Mouse (Mus musculus): ENCODE data around the gene Rnf150. TPM values are rescaled to one million over a fixed set of nuclear protein-coding genes. Genes with fewer than 3 reads are reported as not detected.
A peak's percentile ranks its signal among the peaks of the same experiment; 100 is the strongest.

Gene Rnf150
- polyA plus RNA-seq, 1 experiment = 11.0 TPM

DNA sequence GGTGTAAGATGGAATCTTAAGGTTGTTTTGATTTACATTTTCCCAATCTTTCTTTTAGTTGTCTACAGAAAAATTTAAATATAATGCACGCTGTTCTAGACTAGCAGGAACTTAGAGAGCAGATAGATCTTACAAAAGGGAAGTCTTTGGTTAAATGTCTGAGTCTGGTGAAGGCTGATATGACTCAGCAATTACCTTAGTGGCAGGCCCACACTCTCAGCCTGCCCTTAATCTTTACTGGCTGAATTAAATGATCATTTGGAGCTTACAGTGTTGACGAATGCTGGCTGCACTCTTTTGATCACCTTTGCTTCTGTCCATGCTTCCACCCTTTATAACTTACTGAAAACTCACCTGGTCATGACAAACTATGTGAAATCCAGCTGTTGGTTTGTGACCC lies 17.1 kb upstream of the Rnf150 start:
- H3K27ac ChIP-seq (ENCODE audit: insufficient read depth, low read length) = no peak overlapping the region
- WGBS = 93% methylated on average over 2 of the region's 2 CpGs
- H3K4me3 ChIP-seq (replicated peaks; ENCODE audit: insufficient read depth, low read depth, low read length) = no peak overlapping the region
- H3K27me3 ChIP-seq (ENCODE audit: control insufficient read depth, insufficient read depth, low read length) = no peaks in the 10 kb centered on the region
- no peaks in the 10 kb centered on the region for H3K4me1 ChIP-seq (ENCODE audit: control insufficient read depth, insufficient read depth, low read length)
- no peak for DNase-seq
- no peak for TF ChIP-seq CTCF (IDR thresholded peaks at IDR 0.05; ENCODE audit: borderline replicate concordance, insufficient read depth, low read depth, low read length)
- no peak for TF ChIP-seq POLR2A (IDR thresholded peaks at IDR 0.05; ENCODE audit: borderline replicate concordance, insufficient read depth, low read length)

DNA sequence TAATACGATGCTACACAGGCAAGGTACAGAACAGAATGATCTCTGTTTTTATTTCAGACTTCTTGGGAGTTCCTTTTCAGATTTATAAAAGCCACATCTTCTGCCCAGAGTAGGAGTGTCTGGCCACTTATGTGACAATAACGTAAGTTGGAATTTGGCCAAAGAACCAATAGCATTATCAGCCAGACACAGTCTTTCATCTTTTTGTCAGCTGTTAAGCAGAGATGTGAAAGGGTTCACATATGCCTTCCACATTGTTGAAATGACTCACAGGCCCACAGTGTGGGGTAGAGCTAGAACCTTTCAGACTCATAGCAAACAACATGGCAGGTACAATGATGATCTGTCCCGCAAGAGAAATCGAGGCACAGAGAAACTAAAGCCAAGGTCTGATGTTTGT lies 16.4 kb upstream of the Rnf150 start:
- no peak for TF ChIP-seq POLR2A (IDR thresholded peaks at IDR 0.05; ENCODE audit: borderline replicate concordance, insufficient read depth, low read length)
- TF ChIP-seq CTCF (IDR thresholded peaks at IDR 0.05; ENCODE audit: borderline replicate concordance, insufficient read depth, low read depth, low read length) = no peak
- Histone ChIP-seq H3K4me3 (replicated peaks; ENCODE audit: insufficient read depth, low read depth, low read length) (no peak overlapping the region), H3K27me3 (ENCODE audit: control insufficient read depth, insufficient read depth, low read length) (no peaks in the 10 kb centered on the region), H3K27ac (ENCODE audit: insufficient read depth, low read length) (no peak overlapping the region), H3K4me1 (ENCODE audit: control insufficient read depth, insufficient read depth, low read length) (no peaks in the 10 kb centered on the region)
- DNase-seq = no peak
- WGBS = 59% methylated on average over 4 of the region's 4 CpGs

DNA sequence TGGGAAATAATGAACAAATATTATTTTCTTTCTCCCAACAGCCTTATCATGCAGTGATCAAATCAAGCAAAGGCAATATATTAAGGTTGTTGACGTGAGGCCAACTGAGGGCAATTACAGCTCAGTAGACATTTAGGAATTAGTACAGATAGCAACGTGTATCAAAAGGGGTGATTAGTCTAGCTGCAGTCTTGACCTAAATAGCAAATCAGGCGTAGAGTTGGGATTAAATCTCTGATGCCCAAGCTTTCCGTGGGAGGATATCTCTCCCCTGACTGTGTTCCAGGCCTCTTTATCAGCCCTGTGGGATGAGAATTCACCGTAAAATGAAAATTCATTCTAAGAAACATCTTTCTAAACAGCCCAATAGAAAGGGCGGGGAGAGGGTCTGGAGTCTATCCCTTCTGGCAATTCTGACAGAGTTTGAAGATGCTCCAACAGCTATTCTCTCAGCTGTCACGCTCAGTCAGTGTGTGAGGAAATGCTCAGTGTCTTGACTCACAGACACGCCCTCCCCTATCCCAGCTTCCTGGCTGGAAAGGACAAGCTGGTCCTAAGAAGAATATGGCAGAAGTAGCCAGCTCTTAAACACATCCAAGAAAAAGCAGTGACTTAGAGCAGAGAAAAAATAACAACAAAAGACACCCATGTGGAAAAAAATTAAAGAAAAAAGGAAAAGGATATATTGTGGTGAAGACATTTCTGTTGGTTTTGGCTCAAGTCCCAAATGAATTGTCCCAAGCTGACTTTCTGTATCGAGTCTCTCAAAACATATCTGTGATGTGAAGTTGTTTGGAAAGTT lies 4.4 kb upstream of the Rnf150 start:
- H3K27ac ChIP-seq (ENCODE audit: insufficient read depth, low read length) = no peak overlapping the region
- no peaks in the 10 kb centered on the region for H3K27me3 ChIP-seq (ENCODE audit: control insufficient read depth, insufficient read depth, low read length)
- TF ChIP-seq POLR2A (IDR thresholded peaks at IDR 0.05; ENCODE audit: borderline replicate concordance, insufficient read depth, low read length) (no peak), CTCF (IDR thresholded peaks at IDR 0.05; ENCODE audit: borderline replicate concordance, insufficient read depth, low read depth, low read length) (no peak)
- H3K4me3 ChIP-seq (replicated peaks; ENCODE audit: insufficient read depth, low read depth, low read length) = no peak overlapping the region
- H3K4me1 ChIP-seq (ENCODE audit: control insufficient read depth, insufficient read depth, low read length) = no peaks in the 10 kb centered on the region; the same call in 1 of the 2 replicates
- 23% methylated on average over 9 of the region's 9 CpGs for WGBS
- DNase-seq = peak; percentile 26 to 40

DNA sequence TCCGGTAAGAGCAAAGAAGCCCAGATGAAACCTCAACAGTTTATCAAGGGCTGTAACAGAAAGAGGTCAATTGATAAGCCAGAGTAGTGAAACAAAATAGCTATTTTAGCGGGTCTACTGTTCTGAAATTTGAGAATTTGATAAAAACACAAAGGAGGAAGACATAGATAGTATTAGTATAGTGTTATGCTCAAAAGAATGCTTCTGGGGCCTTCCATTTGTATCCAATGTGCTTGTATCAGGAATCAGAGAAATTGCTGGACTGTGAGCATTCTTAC lies 3.9 kb upstream of the Rnf150 start:
- Histone ChIP-seq H3K27me3 (ENCODE audit: control insufficient read depth, insufficient read depth, low read length) (no peaks in the 10 kb centered on the region), H3K27ac (ENCODE audit: insufficient read depth, low read length) (no peak overlapping the region), H3K4me1 (ENCODE audit: control insufficient read depth, insufficient read depth, low read length) (no peaks in the 10 kb centered on the region; the same call in 1 of the 2 replicates), H3K4me3 (replicated peaks; ENCODE audit: insufficient read depth, low read depth, low read length) (no peak overlapping the region)
- 79% methylated on average over 2 of the region's 2 CpGs for WGBS
- TF ChIP-seq POLR2A (IDR thresholded peaks at IDR 0.05; ENCODE audit: borderline replicate concordance, insufficient read depth, low read length) = no peak
- no peak for TF ChIP-seq CTCF (IDR thresholded peaks at IDR 0.05; ENCODE audit: borderline replicate concordance, insufficient read depth, low read depth, low read length)
- DNase-seq = no peak

DNA sequence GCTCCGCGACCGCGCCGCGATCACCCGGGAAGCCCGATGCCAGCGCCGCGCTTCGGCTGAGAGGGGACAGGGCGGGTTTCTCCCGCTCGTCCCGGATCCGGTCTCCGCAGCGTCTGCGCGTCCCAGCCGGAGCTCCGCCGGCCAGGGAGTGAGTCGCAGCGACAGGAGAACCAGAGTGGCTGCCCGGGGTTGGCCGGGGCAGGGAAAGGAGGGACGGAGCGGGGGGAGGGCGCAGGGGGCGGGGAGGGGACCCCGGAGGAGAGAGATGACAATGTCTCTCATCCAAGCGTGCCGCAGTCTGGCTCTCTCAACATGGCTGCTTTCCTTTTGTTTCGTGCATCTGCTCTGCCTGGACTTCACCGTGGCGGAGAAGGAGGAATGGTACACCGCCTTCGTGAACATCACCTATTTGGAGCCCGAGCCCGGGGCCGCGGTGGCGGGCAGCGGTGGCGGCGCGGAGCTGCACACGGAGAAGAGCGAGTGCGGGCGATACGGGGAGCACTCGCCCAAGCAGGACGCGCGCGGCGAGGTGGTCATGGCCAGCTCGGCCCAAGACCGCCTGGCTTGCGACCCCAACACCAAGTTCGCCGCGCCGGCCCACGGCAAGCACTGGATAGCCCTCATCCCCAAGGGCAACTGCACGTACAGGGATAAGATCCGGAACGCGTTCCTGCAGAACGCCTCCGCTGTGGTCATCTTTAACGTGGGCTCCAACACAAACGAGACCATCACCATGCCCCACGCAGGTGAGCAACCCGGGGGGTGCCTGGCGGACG lies 777 bp downstream of the Rnf150 start:
- Histone ChIP-seq H3K4me3 (replicated peaks; ENCODE audit: insufficient read depth, low read depth, low read length) (peak overlapping the region; percentile 99), H3K4me1 (ENCODE audit: control insufficient read depth, insufficient read depth, low read length) (peaks cover 2% of the 10 kb centered on the region; the same call in 1 of the 2 replicates), H3K27ac (ENCODE audit: insufficient read depth, low read length) (peak overlapping the region; percentile 92), H3K27me3 (ENCODE audit: control insufficient read depth, insufficient read depth, low read length) (no peaks in the 10 kb centered on the region)
- under 1% methylated on average over 79 of the region's 80 CpGs for WGBS
- peak; percentile 74 to 82 for DNase-seq
- TF ChIP-seq POLR2A (IDR thresholded peaks at IDR 0.05; ENCODE audit: borderline replicate concordance, insufficient read depth, low read length) = peak; percentile 18; the same call in 1 of the 2 replicates
- no peak for TF ChIP-seq CTCF (IDR thresholded peaks at IDR 0.05; ENCODE audit: borderline replicate concordance, insufficient read depth, low read depth, low read length)

DNA sequence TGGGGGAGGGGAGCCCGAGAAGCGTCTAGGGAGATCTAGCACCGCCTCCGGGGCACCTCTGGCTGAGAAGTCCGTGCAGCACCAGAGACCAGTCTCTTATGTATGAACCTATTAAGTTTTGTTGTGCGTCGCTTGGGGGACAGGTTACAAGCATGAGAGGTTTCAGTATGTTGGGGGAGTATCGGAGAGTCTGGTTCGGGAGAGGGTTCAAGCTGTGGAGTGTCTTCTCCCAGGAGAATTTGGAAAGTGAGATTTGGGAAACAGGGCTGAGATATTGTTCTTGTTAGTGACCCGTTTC lies 1.3 kb downstream of the Rnf150 start:
- TF ChIP-seq POLR2A (IDR thresholded peaks at IDR 0.05; ENCODE audit: borderline replicate concordance, insufficient read depth, low read length) (no peak), CTCF (IDR thresholded peaks at IDR 0.05; ENCODE audit: borderline replicate concordance, insufficient read depth, low read depth, low read length) (no peak)
- peak overlapping the region; percentile 92 for H3K27ac ChIP-seq (ENCODE audit: insufficient read depth, low read length)
- WGBS = 1% methylated on average over 10 of the region's 10 CpGs
- DNase-seq = peak in 1 of 2 experiments; percentile 42
- H3K4me3 ChIP-seq (replicated peaks; ENCODE audit: insufficient read depth, low read depth, low read length) = peak overlapping the region; percentile 99
- H3K4me1 ChIP-seq (ENCODE audit: control insufficient read depth, insufficient read depth, low read length) = peaks cover 2% of the 10 kb centered on the region; the same call in 1 of the 2 replicates
- H3K27me3 ChIP-seq (ENCODE audit: control insufficient read depth, insufficient read depth, low read length) = no peaks in the 10 kb centered on the region

DNA sequence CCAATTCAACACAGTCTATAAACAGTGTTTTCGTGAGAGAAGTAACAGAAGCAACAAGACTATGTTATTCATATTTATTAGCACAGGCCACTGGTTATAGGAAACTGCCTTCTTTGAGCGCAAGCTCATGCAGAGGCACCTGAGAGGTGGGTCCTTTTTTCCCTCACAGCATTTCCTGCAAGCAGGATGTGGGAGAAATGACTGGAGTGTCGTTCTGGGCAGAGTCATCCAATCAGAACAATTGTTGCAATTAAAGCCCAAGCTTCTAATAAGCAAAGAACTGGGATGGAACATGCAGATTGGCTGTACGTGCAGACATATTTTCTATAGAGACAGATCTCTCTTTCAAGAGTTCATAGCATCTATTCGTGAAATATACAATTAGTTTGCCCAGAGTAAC lies 2.1 kb downstream of the Rnf150 start:
- DNase-seq = peak; percentile 27 to 58
- Histone ChIP-seq H3K27me3 (ENCODE audit: control insufficient read depth, insufficient read depth, low read length) (no peaks in the 10 kb centered on the region), H3K4me1 (ENCODE audit: control insufficient read depth, insufficient read depth, low read length) (peaks cover 2% of the 10 kb centered on the region; the same call in 1 of the 2 replicates), H3K27ac (ENCODE audit: insufficient read depth, low read length) (no peak overlapping the region), H3K4me3 (replicated peaks; ENCODE audit: insufficient read depth, low read depth, low read length) (peak overlapping the region; percentile 99)
- WGBS = 12% methylated on average over 5 of the region's 5 CpGs
- no peak for TF ChIP-seq POLR2A (IDR thresholded peaks at IDR 0.05; ENCODE audit: borderline replicate concordance, insufficient read depth, low read length)
- TF ChIP-seq CTCF (IDR thresholded peaks at IDR 0.05; ENCODE audit: borderline replicate concordance, insufficient read depth, low read depth, low read length) = no peak

DNA sequence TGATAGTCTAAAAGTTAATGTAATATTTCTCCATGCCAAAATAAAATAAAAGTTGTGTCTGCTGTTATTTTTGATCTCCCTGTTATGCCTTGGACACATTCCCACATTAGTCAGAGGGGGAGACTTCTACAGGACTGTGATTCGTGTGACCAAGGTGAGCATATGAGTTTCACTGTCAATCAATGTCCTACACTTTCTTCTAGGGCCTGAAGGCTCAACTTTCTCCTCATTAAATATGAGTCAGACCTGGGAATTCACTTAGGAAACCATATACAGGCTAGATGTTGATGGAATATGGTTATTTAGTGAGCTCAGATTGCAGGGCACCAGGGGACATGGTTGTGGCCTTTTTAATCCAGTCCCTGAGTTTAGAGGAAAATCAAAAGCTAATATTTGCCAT lies 3.1 kb downstream of the Rnf150 start:
- TF ChIP-seq POLR2A (IDR thresholded peaks at IDR 0.05; ENCODE audit: borderline replicate concordance, insufficient read depth, low read length) (no peak), CTCF (IDR thresholded peaks at IDR 0.05; ENCODE audit: borderline replicate concordance, insufficient read depth, low read depth, low read length) (no peak)
- Histone ChIP-seq H3K4me3 (replicated peaks; ENCODE audit: insufficient read depth, low read depth, low read length) (no peak overlapping the region), H3K27me3 (ENCODE audit: control insufficient read depth, insufficient read depth, low read length) (no peaks in the 10 kb centered on the region), H3K27ac (ENCODE audit: insufficient read depth, low read length) (no peak overlapping the region), H3K4me1 (ENCODE audit: control insufficient read depth, insufficient read depth, low read length) (peaks cover 2% of the 10 kb centered on the region; the same call in 1 of the 2 replicates)
- no peak for DNase-seq
- 39% methylated on average over 1 of the region's 1 CpGs for WGBS
